Mouse (Mus musculus): ENCODE results near the gene Cntfr. TPM values are rescaled to one million over a fixed set of nuclear protein-coding genes. Genes with fewer than 3 reads are reported as not detected.

The Cntfr gene
- polyA plus RNA-seq, 1 experiment, result 9.0 TPM

GRCm38 (mm10) chr4:41678863-41679262 is 18.0 kb downstream of the Cntfr start:
- TF ChIP-seq GATA1 (IDR thresholded peaks at IDR 0.05; ENCODE audit: low read length), result no peak

GRCm38 (mm10) chr4:41677006-41677629 is 19.8 kb downstream of the Cntfr start:
- TF ChIP-seq GATA1 (IDR thresholded peaks at IDR 0.05; ENCODE audit: low read length), result no peak

- no peak for TF ChIP-seq GATA1 (IDR thresholded peaks at IDR 0.05; ENCODE audit: low read length)
These were observed 20.5 kb downstream of the Cntfr start for GRCm38 (mm10) chr4:41676248-41677005.

- no peak for TF ChIP-seq GATA1 (IDR thresholded peaks at IDR 0.05; ENCODE audit: low read length)
These were observed 23.7 kb downstream of the Cntfr start for GRCm38 (mm10) chr4:41673186-41673585.

GRCm38 (mm10) chr4:41672522-41672963 is 24.3 kb downstream of the Cntfr start:
- no peak for TF ChIP-seq GATA1 (IDR thresholded peaks at IDR 0.05; ENCODE audit: low read length)

- no peak for TF ChIP-seq GATA1 (IDR thresholded peaks at IDR 0.05; ENCODE audit: low read length)
These were observed 24.9 kb downstream of the Cntfr start for GRCm38 (mm10) chr4:41671963-41672480.

- TF ChIP-seq GATA1 (IDR thresholded peaks at IDR 0.05; ENCODE audit: low read length), result no peak
These were observed 25.4 kb downstream of the Cntfr start for GRCm38 (mm10) chr4:41671500-41671899.

- TF ChIP-seq GATA1 (IDR thresholded peaks at IDR 0.05; ENCODE audit: low read length), result no peak
These were observed 26.1 kb downstream of the Cntfr start for GRCm38 (mm10) chr4:41670836-41671235.

- no peak for TF ChIP-seq GATA1 (IDR thresholded peaks at IDR 0.05; ENCODE audit: low read length)
These were observed 30.2 kb downstream of the Cntfr start for GRCm38 (mm10) chr4:41666646-41667045.

GRCm38 (mm10) chr4:41665009-41665675 is 31.7 kb downstream of the Cntfr start:
- TF ChIP-seq GATA1 (IDR thresholded peaks at IDR 0.05; ENCODE audit: low read length), result no peak

- no peak for TF ChIP-seq GATA1 (IDR thresholded peaks at IDR 0.05; ENCODE audit: low read length)
These were observed 32.4 kb downstream of the Cntfr start for GRCm38 (mm10) chr4:41664533-41664932.

GRCm38 (mm10) chr4:41663614-41664013 is 33.3 kb downstream of the Cntfr start:
- no peak for TF ChIP-seq GATA1 (IDR thresholded peaks at IDR 0.05; ENCODE audit: low read length)

GRCm38 (mm10) chr4:41662723-41663122 is 34.2 kb downstream of the Cntfr start:
- no peak for TF ChIP-seq GATA1 (IDR thresholded peaks at IDR 0.05; ENCODE audit: low read length)

- TF ChIP-seq GATA1 (IDR thresholded peaks at IDR 0.05; ENCODE audit: low read length), result no peak
These were observed 35.9 kb downstream of the Cntfr start for GRCm38 (mm10) chr4:41660851-41661430.

- no peak for TF ChIP-seq GATA1 (IDR thresholded peaks at IDR 0.05; ENCODE audit: low read length)
These were observed 37.3 kb downstream of the Cntfr start for GRCm38 (mm10) chr4:41659556-41659955.
